Mouse (Mus musculus): ENCODE results near the gene Hsh2d. TPM values are rescaled to one million over a fixed set of nuclear protein-coding genes. Genes with fewer than 3 reads are reported as not detected.

Gene Hsh2d
- polyA plus RNA-seq, 1 experiment from 2014 or later, result not detected

DNA sequence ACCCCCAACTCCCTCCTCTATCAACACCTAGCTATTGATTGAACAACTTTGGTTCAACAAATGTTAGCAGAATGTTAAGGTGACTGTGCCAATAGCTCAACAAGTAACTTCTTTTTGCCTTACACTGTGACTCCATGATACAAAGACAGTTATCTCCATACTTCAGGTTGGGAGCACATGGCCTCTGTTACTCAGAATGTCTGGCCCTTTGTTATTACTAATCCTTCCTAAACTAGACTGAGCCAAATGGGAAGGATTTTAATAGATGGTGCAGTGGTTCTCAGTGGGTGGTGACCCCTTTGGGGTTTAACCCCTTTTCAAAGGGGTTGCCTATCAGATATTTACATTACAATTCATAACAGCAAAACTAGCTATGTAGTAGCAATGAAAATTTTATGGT, 36.1 kb upstream of the Hsh2d start:
- Histone ChIP-seq H3K36me3 (ENCODE audit: insufficient read depth, low read length) (peaks cover 55% of the 10 kb centered on the region), H3K9ac (replicated peaks; ENCODE audit: low read length) (no peak overlapping the region), H3K4me1 (ENCODE audit: insufficient read depth, low read length) (0 out of 2 replicates have a peak, but pooled peaks cover 3% of the 10 kb centered on the region), H3K4me2 (replicated peaks; ENCODE audit: low read depth, low read length) (no peak overlapping the region), H3K9me3 (ENCODE audit: low read length) (no peaks in the 10 kb centered on the region), H3K4me3 (ENCODE audit: low read length) (no peak overlapping the region), H3K27me3 (ENCODE audit: insufficient read depth, low read length) (no peaks in the 10 kb centered on the region), H3K27ac (ENCODE audit: low read length) (no peak overlapping the region)
- ATAC-seq (ENCODE audit: low FRiP score, low TSS enrichment), result no peak

DNA sequence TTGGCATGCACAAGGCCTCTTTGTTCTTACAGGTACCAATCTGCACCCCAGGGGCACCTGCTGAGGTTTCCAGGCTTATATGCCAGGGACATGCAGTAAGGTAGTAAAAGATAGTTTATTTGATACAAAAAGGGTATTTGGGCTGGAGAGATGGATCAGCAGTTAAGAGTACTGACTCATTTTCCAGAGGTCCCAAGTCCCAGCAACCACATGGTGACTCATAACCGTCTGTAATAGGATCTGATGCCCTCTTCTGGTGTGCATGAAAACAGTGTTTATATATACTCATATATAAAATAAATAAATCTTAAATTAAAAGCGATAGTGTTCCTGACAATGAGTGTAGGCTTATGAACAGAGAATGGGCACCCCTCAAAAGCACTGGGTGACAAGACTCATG, 31.3 kb upstream of the Hsh2d start:
- ATAC-seq (ENCODE audit: low FRiP score, low TSS enrichment), result no peak
- 83% methylated on average over 2 of the region's 2 CpGs for WGBS

DNA sequence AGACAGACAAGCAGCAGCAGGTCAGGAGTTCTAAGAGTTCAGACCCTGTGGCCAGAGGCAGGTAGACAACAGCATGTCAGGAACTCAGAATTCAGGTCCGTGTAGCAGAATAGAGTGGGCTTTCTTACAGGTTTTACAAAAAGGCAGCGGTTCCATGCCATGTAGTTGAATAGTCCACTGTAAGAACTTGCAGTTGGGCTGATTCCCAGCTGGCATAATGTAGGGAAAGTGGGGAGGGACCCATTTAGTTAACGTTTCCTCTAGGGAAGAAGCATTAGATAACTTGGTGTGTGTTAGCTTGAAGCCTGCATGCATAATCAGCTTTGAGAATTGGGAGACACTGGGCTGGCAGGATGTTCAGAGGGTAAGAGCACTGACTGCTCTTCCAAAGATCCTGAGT, 30.7 kb upstream of the Hsh2d start:
- H3K4me1 ChIP-seq (ENCODE audit: insufficient read depth, low read length), result peaks cover 27% of the 10 kb centered on the region
- no peak overlapping the region for H3K4me2 ChIP-seq (replicated peaks; ENCODE audit: low read depth, low read length)
- no peak overlapping the region for H3K27ac ChIP-seq (ENCODE audit: low read length)
- peaks cover 13% of the 10 kb centered on the region; the same call in 1 of the 2 replicates for H3K36me3 ChIP-seq (ENCODE audit: insufficient read depth, low read length)
- 82% methylated on average over 3 of the region's 3 CpGs for whole genome bisulfite sequencing
- no peak overlapping the region for H3K4me3 ChIP-seq (ENCODE audit: low read length)
- H3K9ac ChIP-seq (replicated peaks; ENCODE audit: low read length), result no peak overlapping the region
- H3K9me3 ChIP-seq (ENCODE audit: low read length), result no peaks in the 10 kb centered on the region
- no peak for ATAC-seq (ENCODE audit: low FRiP score, low TSS enrichment)
- no peaks in the 10 kb centered on the region for H3K27me3 ChIP-seq (ENCODE audit: insufficient read depth, low read length)

More for the DNA sequence above, 31.3 kb upstream of the Hsh2d start:
- Histone ChIP-seq H3K4me3 (ENCODE audit: low read length) (no peak overlapping the region), H3K27ac (ENCODE audit: low read length) (no peak overlapping the region), H3K27me3 (ENCODE audit: insufficient read depth, low read length) (no peaks in the 10 kb centered on the region), H3K9ac (replicated peaks; ENCODE audit: low read length) (no peak overlapping the region), H3K36me3 (ENCODE audit: insufficient read depth, low read length) (peaks cover 16% of the 10 kb centered on the region), H3K4me2 (replicated peaks; ENCODE audit: low read depth, low read length) (no peak overlapping the region), H3K9me3 (ENCODE audit: low read length) (no peaks in the 10 kb centered on the region), H3K4me1 (ENCODE audit: insufficient read depth, low read length) (peaks cover 24% of the 10 kb centered on the region)

- peaks cover 27% of the 10 kb centered on the region for H3K4me1 ChIP-seq (ENCODE audit: insufficient read depth, low read length)
- no peaks in the 10 kb centered on the region for H3K9me3 ChIP-seq (ENCODE audit: low read length)
- no peaks in the 10 kb centered on the region for H3K27me3 ChIP-seq (ENCODE audit: insufficient read depth, low read length)
- no peak overlapping the region for H3K27ac ChIP-seq (ENCODE audit: low read length)
- peak overlapping the region; percentile 68 for H3K4me3 ChIP-seq (ENCODE audit: low read length)
- ATAC-seq (ENCODE audit: low FRiP score, low TSS enrichment), result no peak
- H3K36me3 ChIP-seq (ENCODE audit: insufficient read depth, low read length), result peaks cover 6% of the 10 kb centered on the region; the same call in 1 of the 2 replicates
- WGBS, result 51% methylated on average over 3 of the region's 3 CpGs
- H3K4me2 ChIP-seq (replicated peaks; ENCODE audit: low read depth, low read length), result peak overlapping the region; percentile 82
- peak overlapping the region; percentile 73 for H3K9ac ChIP-seq (replicated peaks; ENCODE audit: low read length)
Observed at GRCm38 (mm10) chr8:72160007-72160406, 29.4 kb upstream of the Hsh2d start.

- H3K27ac ChIP-seq (ENCODE audit: low read length), result peak within 1 kb of the TSS; percentile 88
- no peaks in the 10 kb centered on the region for H3K27me3 ChIP-seq (ENCODE audit: insufficient read depth, low read length)
- WGBS, result under 1% methylated on average over 82 of the region's 82 CpGs
- H3K9me3 ChIP-seq (ENCODE audit: low read length), result no peaks in the 10 kb centered on the region
- H3K36me3 ChIP-seq (ENCODE audit: insufficient read depth, low read length), result peaks cover 9% of the 10 kb centered on the region; the same call in 1 of the 2 replicates
- H3K4me1 ChIP-seq (ENCODE audit: insufficient read depth, low read length), result peaks cover 27% of the 10 kb centered on the region
- H3K4me3 ChIP-seq (ENCODE audit: low read length), result peak within 1 kb of the TSS; percentile 68
- peak within 1 kb of the TSS; percentile 88 for H3K9ac ChIP-seq (replicated peaks; ENCODE audit: low read length)
- peak; percentile 99 for ATAC-seq (ENCODE audit: low FRiP score, low TSS enrichment)
- peak within 1 kb of the TSS; percentile 82 for H3K4me2 ChIP-seq (replicated peaks; ENCODE audit: low read depth, low read length)
Observed at GRCm38 (mm10) chr8:72160707-72161697, 28.4 kb upstream of the Hsh2d start, which contains the start of gene Rab8a. TSS of gene Rab8a (plus strand) at chr8:72161200.

DNA sequence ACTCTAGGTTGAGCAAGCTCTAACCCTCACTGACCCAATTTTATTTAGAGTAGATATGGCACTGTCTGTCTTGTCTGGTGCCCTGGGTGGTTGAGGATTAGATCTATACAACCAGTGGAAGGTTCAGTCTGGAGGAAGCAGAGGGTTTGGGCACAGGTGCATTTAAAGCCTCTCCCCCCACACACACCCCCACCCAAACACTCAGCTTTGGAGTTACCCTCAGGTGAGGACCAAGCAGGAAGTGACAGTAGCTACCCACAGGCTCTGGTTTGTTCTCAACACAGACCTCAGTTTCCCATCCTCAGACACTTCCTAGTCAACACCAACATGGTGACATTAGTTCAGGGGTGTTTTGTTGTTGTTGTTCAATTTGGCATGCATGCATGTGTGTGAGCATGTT, 26.6 kb upstream of the Hsh2d start:
- peaks cover 27% of the 10 kb centered on the region for H3K4me1 ChIP-seq (ENCODE audit: insufficient read depth, low read length)
- H3K9ac ChIP-seq (replicated peaks; ENCODE audit: low read length), result no peak overlapping the region
- H3K27me3 ChIP-seq (ENCODE audit: insufficient read depth, low read length), result no peaks in the 10 kb centered on the region
- no peak for ATAC-seq (ENCODE audit: low FRiP score, low TSS enrichment)
- no peaks in the 10 kb centered on the region for H3K9me3 ChIP-seq (ENCODE audit: low read length)
- H3K27ac ChIP-seq (ENCODE audit: low read length), result no peak overlapping the region
- H3K4me2 ChIP-seq (replicated peaks; ENCODE audit: low read depth, low read length), result no peak overlapping the region
- H3K36me3 ChIP-seq (ENCODE audit: insufficient read depth, low read length), result peaks cover 9% of the 10 kb centered on the region; the same call in 1 of the 2 replicates
- no peak overlapping the region for H3K4me3 ChIP-seq (ENCODE audit: low read length)

- peaks cover 63% of the 10 kb centered on the region for H3K36me3 ChIP-seq (ENCODE audit: insufficient read depth, low read length)
- WGBS, result 87% methylated on average over 3 of the region's 3 CpGs
Observed at GRCm38 (mm10) chr8:72169098-72169668, 20.3 kb upstream of the Hsh2d start.

DNA sequence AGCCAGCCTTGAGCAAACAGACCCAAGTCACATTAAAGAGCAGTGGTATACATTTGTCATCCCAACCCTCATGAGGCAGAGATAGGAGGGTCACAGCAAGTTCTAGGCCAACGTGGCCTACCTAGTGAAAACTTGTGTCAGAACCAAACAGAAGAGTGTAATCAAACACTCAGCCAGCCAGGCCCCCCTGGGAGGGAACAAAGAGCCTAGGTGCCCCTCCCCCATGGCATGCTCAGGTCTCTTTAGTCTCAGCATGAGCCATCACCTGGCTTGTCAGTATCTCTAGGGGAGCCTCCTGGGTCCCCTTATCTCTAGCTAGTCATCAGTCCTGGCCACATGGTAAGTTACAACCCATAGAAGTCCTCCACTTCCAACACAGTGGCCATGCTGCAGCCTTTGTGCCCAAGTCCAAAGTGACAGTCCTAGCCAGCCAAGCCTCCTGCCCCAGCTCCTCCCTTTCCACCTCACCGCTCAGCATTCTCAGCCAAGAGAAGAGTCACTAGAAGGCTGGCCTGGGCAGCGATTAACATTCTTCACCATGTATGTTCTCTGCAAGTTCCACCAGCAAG, 19.7 kb upstream of the Hsh2d start:
- Histone ChIP-seq H3K9ac (replicated peaks; ENCODE audit: low read length) (no peak overlapping the region), H3K27ac (ENCODE audit: low read length) (no peak overlapping the region), H3K27me3 (ENCODE audit: insufficient read depth, low read length) (no peaks in the 10 kb centered on the region), H3K36me3 (ENCODE audit: insufficient read depth, low read length) (peaks cover 69% of the 10 kb centered on the region), H3K9me3 (ENCODE audit: low read length) (no peaks in the 10 kb centered on the region), H3K4me3 (ENCODE audit: low read length) (no peak overlapping the region), H3K4me2 (replicated peaks; ENCODE audit: low read depth, low read length) (no peak overlapping the region), H3K4me1 (ENCODE audit: insufficient read depth, low read length) (no peaks in the 10 kb centered on the region)
- ATAC-seq (ENCODE audit: low FRiP score, low TSS enrichment), result 0 out of 2 replicates have a peak, but pooled peaks have one; percentile 29
- 82% methylated on average over 3 of the region's 3 CpGs for WGBS

More at GRCm38 (mm10) chr8:72169098-72169668, 20.3 kb upstream of the Hsh2d start:
- no peaks in the 10 kb centered on the region for H3K9me3 ChIP-seq (ENCODE audit: low read length)
- no peaks in the 10 kb centered on the region for H3K4me1 ChIP-seq (ENCODE audit: insufficient read depth, low read length)
- no peak overlapping the region for H3K4me2 ChIP-seq (replicated peaks; ENCODE audit: low read depth, low read length)
- no peak overlapping the region for H3K27ac ChIP-seq (ENCODE audit: low read length)
- no peaks in the 10 kb centered on the region for H3K27me3 ChIP-seq (ENCODE audit: insufficient read depth, low read length)
- ATAC-seq (ENCODE audit: low FRiP score, low TSS enrichment), result no peak
- no peak overlapping the region for H3K4me3 ChIP-seq (ENCODE audit: low read length)
- H3K9ac ChIP-seq (replicated peaks; ENCODE audit: low read length), result no peak overlapping the region

DNA sequence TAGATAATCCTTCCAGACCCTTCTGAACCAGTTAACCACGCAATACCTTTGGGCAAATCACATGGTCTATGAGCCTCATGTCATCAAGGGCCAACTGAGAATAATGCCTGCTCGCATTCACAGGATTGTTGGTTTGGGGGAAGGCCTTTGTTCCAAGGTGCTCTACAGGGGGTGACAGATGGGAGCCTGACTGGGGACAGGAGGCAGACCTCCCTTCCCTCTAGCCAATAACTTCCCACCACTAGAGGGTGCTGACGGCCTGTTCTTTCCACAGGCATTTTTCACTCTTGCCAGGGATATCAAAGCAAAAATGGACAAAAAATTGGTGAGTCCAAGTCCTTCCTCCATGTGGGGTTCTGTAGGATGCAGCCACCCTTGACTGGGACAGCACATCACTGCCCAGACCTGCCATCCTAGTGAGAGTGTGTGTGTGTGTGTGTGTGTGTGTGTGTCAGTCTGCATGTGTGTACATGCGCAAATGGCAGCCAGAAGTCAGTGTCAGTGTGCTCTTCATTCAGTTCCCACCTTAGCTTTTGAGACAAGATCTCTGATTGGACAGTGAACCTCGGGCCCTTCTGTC, 12.0 kb upstream of the Hsh2d start:
- Histone ChIP-seq H3K9me3 (ENCODE audit: low read length) (no peaks in the 10 kb centered on the region), H3K27me3 (ENCODE audit: insufficient read depth, low read length) (no peaks in the 10 kb centered on the region), H3K9ac (replicated peaks; ENCODE audit: low read length) (no peak overlapping the region), H3K4me1 (ENCODE audit: insufficient read depth, low read length) (no peaks in the 10 kb centered on the region), H3K4me2 (replicated peaks; ENCODE audit: low read depth, low read length) (no peak overlapping the region), H3K4me3 (ENCODE audit: low read length) (no peak overlapping the region), H3K36me3 (ENCODE audit: insufficient read depth, low read length) (peaks cover 76% of the 10 kb centered on the region), H3K27ac (ENCODE audit: low read length) (no peak overlapping the region)
- peak; percentile 53; the same call in 1 of the 2 replicates for ATAC-seq (ENCODE audit: low FRiP score, low TSS enrichment)
- WGBS, result 69% methylated on average over 5 of the region's 5 CpGs

Measured in kidney, embryonic 16.5 days (tissue).